Mouse (Mus musculus) E14TG2a.4 (cell line): ENCODE measurements around the gene Plac1.

ENCODE experiments used
- H3K27me3 ChIP-seq: 2 replicates; pipeline ENCODE4 v1.6.1; 2014; ENCODE audit warnings: low read length, control low read depth; ENCODE audit not compliant: insufficient read depth
- H3K36me3 ChIP-seq: 2 replicates; pipeline ENCODE4 v1.6.1; 2014; ENCODE audit warnings: low read length, control low read depth; ENCODE audit not compliant: insufficient read depth
- H3K4me1 ChIP-seq: replicated peaks from 2 replicates; pipeline ENCODE4 v1.6.1; 2014; ENCODE audit warnings: low read depth, low read length, control low read depth
- H3K4me3 ChIP-seq: replicated peaks from 2 replicates; pipeline ENCODE4 v1.5.1; 2014; ENCODE audit warnings: mild to moderate bottlenecking, low read length
- H3K9me3 ChIP-seq: 2 replicates; pipeline ENCODE4 v1.6.1; 2014; ENCODE audit warnings: low read length, control low read depth
- CTCF ChIP-seq: conservative IDR thresholded peaks from 2 replicates; pipeline ENCODE4 v1.5.1; 2014; ENCODE audit warnings: low read length
- NANOG ChIP-seq: IDR thresholded peaks from 2 replicates; pipeline ENCODE4 v1.6.1; 2014; ENCODE audit warnings: borderline replicate concordance, low read length, mixed read lengths
- POU5F1 ChIP-seq: IDR thresholded peaks from 2 replicates; pipeline ENCODE4 v1.6.1; 2014; ENCODE audit warnings: low read length, borderline replicate concordance

The Plac1 gene

GRCm38 (mm10) chrX:53110142-53110541 is 129.8 kb downstream of the Plac1 start:
- no peaks in the 10 kb centered on the region for H3K27me3 ChIP-seq
- H3K9me3 ChIP-seq = no peaks in the 10 kb centered on the region
- H3K4me3 ChIP-seq = no peak overlapping the region
- TF ChIP-seq POU5F1 = no peak
- no peak for TF ChIP-seq NANOG
- TF ChIP-seq CTCF = no peak
- no peaks in the 10 kb centered on the region for H3K4me1 ChIP-seq
- no peaks in the 10 kb centered on the region for H3K36me3 ChIP-seq

- Histone ChIP-seq H3K9me3 (no peaks in the 10 kb centered on the region), H3K36me3 (no peaks in the 10 kb centered on the region), H3K27me3 (no peaks in the 10 kb centered on the region), H3K4me3 (no peak overlapping the region), H3K4me1 (no peaks in the 10 kb centered on the region)
- TF ChIP-seq NANOG (no peak), POU5F1 (no peak)
These were observed 132.8 kb downstream of the Plac1 start for GRCm38 (mm10) chrX:53107127-53107526.

DNA sequence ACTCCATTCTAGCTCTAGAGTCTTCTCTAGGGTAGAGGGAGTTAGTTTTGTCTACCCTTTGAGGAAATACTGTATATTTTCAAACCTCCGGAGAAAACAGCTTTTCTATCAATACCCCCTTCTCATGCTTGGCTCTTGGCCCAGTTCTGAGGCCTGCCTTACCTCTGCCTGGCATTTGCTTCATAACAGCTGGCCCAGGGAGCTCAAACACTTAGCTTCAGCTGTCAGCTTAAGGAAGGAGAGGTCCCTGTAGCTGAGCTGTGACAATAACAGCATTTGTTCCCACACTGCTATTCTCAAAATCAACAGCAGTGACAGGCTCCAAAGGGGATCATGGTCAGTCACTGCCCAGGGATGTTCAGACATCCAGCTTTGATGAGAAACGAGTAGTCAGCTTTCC is 138.7 kb downstream of the Plac1 start:
- H3K27me3 ChIP-seq = no peaks in the 10 kb centered on the region
- no peak for TF ChIP-seq CTCF
- no peak for TF ChIP-seq NANOG
- no peak for TF ChIP-seq POU5F1

GRCm38 (mm10) chrX:53099951-53100350 is 140.0 kb downstream of the Plac1 start:
- Histone ChIP-seq H3K27me3 (no peaks in the 10 kb centered on the region), H3K9me3 (no peaks in the 10 kb centered on the region), H3K4me3 (no peak overlapping the region), H3K36me3 (no peaks in the 10 kb centered on the region), H3K4me1 (no peaks in the 10 kb centered on the region)
- TF ChIP-seq NANOG (no peak), CTCF (no peak), POU5F1 (no peak)

More for the DNA sequence above, 138.7 kb downstream of the Plac1 start:
- no peaks in the 10 kb centered on the region for H3K4me1 ChIP-seq
- no peaks in the 10 kb centered on the region for H3K9me3 ChIP-seq
- H3K36me3 ChIP-seq = no peaks in the 10 kb centered on the region
- no peak overlapping the region for H3K4me3 ChIP-seq

- no peak overlapping the region for H3K4me3 ChIP-seq
- no peaks in the 10 kb centered on the region for H3K27me3 ChIP-seq
- H3K9me3 ChIP-seq = no peaks in the 10 kb centered on the region
- no peaks in the 10 kb centered on the region for H3K36me3 ChIP-seq
- no peaks in the 10 kb centered on the region for H3K4me1 ChIP-seq
- TF ChIP-seq POU5F1 (no peak), NANOG (no peak), CTCF (no peak)
These were observed 140.6 kb downstream of the Plac1 start for GRCm38 (mm10) chrX:53099266-53099665.

DNA sequence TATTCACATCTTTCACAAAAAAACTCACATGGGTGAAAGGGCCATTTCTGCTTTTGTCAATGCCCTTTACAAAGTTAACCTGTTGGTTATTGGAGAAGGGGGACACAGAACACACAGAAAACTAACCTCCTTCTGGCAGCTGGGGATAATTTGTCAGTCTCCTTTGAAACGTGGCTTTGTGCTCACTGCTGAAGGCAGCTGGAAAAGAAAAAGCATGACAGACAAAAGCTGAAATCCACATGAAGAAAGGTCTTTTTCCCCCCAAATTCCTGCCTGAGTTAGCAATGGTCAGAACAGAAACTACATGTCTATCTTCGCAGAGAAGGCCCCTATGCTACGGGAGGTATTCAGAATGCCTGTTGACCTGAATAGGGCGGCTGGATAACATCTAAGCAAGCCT is 141.6 kb downstream of the Plac1 start:
- Histone ChIP-seq H3K27me3 (no peaks in the 10 kb centered on the region), H3K4me1 (no peaks in the 10 kb centered on the region), H3K4me3 (no peak overlapping the region), H3K36me3 (no peaks in the 10 kb centered on the region), H3K9me3 (no peaks in the 10 kb centered on the region)
- no peak for TF ChIP-seq CTCF
- TF ChIP-seq POU5F1 = no peak
- no peak for TF ChIP-seq NANOG

DNA sequence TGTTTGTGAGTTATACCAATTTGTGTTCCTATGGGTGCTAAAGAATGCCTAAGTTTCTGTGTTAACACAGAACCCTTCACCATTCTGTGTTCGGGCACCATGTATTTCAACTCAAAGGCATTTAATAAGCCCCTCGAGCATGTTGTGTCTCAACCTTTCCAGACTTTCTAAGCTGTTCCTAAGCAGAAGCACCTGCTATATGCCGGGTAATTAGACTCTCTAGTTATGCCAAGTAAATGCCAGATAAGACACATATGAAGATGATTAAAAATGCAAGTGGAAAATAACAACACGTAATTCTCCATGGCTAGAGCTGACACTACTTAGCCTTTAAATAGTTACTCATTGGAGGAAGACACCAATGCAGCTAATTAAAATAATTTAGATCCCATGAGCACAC is 142.1 kb downstream of the Plac1 start:
- Histone ChIP-seq H3K4me1 (no peaks in the 10 kb centered on the region), H3K4me3 (no peak overlapping the region), H3K9me3 (no peaks in the 10 kb centered on the region), H3K27me3 (no peaks in the 10 kb centered on the region), H3K36me3 (no peaks in the 10 kb centered on the region)
- TF ChIP-seq POU5F1 (no peak), NANOG (no peak), CTCF (no peak)

DNA sequence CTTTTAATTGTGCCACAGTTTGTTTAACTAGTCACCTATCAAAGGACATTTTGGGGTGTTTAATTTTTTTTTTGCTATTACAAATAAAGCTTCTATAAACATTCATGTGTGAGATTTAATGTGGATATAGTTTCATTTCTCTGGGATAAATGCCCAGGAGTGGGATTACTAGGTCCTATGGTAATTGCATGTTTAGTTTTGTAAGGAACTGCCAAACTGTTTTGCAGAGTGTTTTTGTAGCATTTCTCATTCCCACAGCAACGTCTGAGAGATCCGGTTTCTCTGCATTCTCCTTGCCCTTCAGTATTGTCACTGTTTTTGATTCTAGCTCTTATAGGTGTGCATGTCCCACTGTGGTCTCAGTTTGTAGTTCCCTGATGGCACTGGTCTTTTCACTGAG is 146.5 kb downstream of the Plac1 start:
- H3K36me3 ChIP-seq = no peaks in the 10 kb centered on the region
- H3K9me3 ChIP-seq = no peaks in the 10 kb centered on the region
- H3K4me3 ChIP-seq = no peak overlapping the region
- no peaks in the 10 kb centered on the region for H3K27me3 ChIP-seq
- TF ChIP-seq POU5F1 = no peak
- no peak for TF ChIP-seq CTCF
- no peak for TF ChIP-seq NANOG
- no peaks in the 10 kb centered on the region for H3K4me1 ChIP-seq

DNA sequence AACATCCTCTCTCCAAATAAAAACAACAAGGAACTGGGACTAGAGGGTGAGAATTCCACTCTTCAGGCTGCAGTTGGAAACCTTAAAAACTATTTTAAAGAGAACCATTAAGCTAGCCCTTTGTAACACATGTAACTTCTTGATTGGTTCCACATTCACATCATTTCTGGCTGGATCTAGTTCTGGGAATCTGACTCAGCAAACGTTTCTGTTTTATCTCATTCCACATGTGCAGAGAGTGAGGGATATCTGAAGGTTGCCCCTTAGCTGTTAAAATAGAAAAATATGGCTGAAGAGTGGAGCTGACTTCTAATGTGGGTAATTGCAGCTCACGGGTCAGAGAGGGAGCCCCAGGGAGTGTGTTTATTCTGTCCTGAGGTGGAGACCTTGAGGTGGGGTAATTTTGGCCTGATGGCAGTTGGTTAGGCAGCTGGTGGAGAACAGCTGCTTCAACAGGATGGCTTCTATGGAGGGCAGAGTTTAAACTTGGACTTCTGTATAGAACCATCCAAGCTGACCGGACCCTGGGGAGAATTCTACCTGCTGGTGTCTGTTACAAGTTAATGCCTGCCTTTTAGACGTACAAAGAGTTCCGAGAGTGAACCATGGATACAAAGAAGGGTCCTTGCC is 151.1 kb downstream of the Plac1 start:
- TF ChIP-seq CTCF (no peak), POU5F1 (no peak), NANOG (no peak)
- Histone ChIP-seq H3K36me3 (no peaks in the 10 kb centered on the region), H3K4me3 (no peak overlapping the region), H3K27me3 (no peaks in the 10 kb centered on the region), H3K4me1 (no peaks in the 10 kb centered on the region), H3K9me3 (no peaks in the 10 kb centered on the region)
